Mouse (Mus musculus) spleen, postnatal 4 days (tissue): ENCODE measurements around the gene Tnfrsf26.
"Not testable (repeated sequence)": the region's sequence is repeated elsewhere in the genome, so short reads cannot be mapped to it uniquely, and the experiment has no call there.

Experiments used
- DNase-seq, 2 experiments: peaks; one replicate each; pipeline ENCODE4 v3.0.0; 2022; ENCODE audit warnings: low spot score in 2 of 2

Gene Tnfrsf26

DNA sequence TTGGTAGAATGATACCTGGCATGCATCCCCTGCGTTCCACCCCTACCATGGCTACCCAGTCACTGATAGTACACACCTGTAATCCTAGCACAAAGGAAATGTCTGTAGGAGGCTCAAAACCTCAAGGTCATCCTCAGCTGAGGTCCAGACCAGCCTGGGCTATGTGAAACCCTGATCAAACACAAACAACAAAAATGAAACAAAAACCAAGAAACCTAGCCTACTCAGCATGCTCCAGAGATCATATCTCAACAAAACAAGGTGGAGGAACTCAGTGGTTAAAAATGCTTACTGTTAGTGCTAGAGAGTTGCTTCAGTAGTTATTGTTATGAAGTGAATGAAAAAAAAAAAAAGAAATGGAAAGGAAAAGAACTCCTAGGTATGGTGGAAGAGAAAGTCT lies at the start of gene Tnfrsf26:
Gene Tnfrsf26 (minus strand): TSS at position 183 of the 400 bp plus-strand sequence.
- no peak for DNase-seq

DNA sequence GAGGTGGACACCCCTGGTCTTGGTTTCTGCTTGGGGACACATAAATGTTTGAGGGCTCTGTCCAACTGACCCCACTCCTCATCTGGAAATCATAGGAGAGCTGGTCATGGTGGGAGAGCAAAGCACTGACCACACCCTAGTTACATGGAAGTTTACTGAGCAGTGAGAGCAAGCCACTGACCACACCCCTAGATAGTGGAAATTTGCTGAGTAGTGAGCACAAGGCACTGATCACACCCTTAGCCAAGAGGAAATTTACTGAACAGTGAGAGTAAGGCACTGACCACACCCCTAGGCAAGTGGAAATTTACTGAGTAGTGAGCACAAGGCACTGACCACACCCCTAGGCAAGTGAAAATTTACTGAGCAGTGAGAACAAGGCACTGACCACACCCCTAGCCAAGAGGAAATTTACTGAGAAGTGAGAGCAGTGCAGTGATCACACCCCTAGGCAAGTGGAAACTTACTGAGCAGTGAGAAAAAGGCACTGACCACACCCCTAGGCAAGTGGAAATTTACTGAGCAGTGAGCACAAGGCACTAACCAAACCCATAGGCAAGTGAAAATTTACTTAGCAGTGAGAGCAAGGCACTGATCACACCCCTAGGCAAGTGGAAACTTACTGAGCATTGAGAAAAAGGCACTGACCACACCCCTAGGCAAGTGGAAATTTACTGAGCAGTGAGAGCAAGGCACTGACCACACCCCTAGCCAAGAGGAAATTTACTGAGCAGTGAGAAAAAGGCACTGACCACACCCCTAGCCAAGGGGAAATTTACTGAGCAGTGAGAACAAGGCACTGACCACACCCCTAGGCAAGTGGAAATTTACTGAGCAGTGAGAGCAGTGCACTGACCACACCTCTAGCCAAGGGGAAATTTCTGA lies 38.1 kb upstream of the Tnfrsf26 start:
- DNase-seq, result peak in 1 of 2 experiments; percentile 23

DNA sequence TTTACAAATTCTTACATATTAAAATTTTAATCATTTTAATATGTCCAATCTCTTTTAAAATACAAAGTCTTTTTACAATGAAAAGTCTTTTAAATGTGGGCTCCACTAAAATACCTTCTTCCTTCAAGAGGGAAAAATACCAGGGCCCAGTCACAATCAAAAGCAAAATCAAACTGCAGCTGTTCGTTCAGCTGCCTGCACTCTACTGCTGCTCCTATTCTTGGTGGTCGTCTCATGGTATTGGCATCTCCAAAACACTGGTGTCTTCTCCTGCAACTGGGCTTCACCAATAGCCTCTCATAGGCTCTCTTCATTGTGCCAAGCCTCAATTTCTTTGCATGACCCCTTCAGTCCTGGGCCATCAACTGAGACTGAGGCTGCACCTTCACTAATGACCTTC lies 34.9 kb upstream of the Tnfrsf26 start:
- peak in 1 of 2 experiments; percentile 43 for DNase-seq

DNA sequence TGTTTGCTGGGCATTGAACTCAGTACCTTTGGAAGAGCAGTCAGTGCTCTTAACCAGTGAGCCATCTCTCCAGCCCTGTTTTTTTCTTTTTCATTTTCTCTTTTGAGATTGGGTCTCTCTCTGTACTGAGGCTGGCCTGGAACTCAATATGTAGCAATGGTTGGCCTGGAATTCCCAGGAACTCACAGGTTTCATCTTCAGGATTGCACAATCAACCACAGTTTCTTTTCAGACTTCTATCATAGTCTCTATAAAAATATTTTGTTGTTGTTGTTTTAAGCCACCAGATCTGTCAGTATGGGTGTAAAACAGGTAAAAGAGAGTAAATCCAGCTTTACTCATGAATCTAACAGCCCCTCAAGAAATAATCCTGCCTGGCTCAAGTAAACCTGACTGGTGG lies 32.3 kb upstream of the Tnfrsf26 start:
- DNase-seq, result peak in 1 of 2 experiments; percentile 25

DNA sequence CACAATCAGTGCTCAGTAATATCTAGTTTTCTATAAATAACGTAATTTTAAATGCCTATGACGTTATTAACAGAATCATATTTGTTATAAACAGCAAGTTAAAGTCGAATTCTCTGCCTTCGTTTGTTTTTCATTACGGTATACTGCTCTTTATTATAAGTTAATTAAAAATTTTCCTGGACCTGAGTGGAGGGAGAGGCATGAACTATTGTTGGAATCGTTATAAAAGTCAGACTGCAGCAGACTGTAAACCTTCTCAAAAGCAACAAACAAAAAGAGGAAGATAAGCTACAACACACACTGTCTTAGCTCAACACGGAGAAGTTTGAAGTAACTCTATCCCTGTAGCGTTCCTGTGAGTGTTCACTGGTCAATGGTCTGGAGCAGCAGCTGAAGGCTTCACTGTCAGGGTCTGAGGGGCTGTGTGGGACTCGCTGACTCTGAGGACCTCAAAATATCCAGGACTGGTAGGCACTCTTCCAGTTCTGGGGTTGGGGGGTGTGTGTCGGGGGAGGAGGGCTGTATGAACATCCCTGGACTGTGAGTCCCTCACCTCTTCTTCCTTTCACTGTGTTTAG lies 21.3 kb upstream of the Tnfrsf26 start:
- DNase-seq, result peak in 1 of 2 experiments; percentile 62

DNA sequence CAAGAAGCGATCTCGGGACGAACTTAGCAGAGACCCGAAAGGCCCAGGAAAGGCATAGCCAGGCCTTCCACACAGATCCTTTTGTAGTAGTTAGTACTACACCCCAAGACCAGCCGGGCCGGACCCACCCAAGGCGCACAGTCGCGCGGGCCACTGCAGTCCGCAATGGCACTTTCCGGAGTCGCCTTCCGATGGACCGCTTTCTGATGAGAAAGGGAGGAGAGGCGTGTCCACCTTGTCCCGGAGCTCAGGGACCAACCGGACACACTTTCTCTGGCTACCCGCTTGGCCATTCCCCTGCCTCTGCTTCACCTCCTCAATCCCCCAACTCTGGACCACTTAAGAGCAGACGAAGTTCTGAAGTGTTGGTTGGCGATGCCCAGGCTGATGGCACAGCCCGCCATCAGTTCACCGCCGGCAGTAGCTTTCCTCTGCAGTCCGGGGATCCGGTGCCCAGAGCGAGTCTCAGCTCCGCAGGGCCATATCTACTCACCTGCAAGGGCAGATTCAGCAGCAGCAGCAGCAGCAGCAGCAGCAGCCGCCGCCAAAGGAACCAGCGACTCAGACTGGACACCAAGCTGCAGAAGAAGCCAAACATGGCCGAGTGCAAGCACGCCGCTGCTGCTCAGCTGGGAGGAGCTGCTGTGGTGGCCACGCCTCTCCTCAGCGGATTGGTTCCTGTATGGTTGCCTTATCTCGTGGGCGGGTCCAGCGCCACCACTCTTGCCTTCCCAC lies 20.7 kb upstream of the Tnfrsf26 start, which contains the start of gene Tnfrsf22:
Gene Tnfrsf22 (minus strand): TSS at position 628 of the 735 bp plus-strand sequence.
- peak; percentile 72 to 85 for DNase-seq

DNA sequence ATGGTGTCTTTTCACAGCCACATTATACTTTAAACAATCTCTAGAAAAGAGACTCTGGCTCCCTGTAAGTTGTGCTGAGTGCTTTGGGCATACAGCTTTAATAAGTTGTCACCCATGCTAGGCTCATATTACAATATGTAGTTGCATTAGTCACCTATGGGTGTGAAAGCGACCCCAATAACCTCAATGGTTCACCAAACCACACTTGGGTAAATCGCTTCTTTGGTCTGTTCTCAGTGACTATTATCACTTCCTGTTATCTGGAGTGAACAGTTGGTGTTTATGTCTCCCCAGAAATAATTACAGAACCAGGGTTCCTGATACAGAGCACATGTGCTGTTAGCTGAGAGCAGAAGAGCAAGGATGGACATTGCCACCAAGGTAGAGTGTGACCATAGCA lies 15.4 kb upstream of the Tnfrsf26 start:
- DNase-seq, result not testable (repeated sequence)

DNA sequence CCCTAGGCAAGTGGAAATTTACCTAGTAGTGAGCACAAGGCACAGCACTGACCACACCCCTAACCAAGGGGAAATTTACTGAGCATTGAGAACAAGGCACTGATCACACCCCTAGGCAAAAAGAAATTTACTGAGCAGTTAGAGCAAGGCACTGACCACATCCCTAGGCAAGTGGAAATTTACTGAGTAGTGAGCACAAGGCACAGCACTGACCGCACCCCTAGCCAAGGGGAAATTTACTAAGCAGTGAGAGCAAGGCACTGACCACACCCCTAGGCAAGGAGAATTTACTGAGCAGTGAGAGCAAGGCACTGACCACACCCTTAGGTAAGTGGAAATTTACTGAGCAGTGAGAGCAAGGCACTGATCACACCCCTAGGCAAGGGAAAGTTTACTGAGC lies 8.2 kb upstream of the Tnfrsf26 start:
- no peak for DNase-seq

DNA sequence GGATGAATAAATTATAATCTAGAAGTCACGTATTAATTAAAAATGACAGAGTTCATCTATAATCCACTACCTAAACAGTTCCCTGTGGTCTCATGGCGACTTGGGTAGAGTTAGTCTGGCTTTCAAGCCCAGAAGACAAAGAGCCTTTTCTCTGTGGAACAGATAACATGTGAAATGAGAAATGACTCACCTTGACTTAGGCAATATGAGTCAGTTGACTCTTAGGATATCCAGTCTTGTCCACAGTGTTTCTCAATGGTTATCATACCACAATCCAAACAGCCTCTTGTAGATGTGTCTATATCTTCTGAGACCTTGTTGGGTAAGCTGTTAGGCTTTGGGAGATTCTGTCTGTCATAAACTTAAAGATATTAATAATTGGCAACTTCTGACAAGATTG lies 3.0 kb upstream of the Tnfrsf26 start:
- DNase-seq, result no peak

DNA sequence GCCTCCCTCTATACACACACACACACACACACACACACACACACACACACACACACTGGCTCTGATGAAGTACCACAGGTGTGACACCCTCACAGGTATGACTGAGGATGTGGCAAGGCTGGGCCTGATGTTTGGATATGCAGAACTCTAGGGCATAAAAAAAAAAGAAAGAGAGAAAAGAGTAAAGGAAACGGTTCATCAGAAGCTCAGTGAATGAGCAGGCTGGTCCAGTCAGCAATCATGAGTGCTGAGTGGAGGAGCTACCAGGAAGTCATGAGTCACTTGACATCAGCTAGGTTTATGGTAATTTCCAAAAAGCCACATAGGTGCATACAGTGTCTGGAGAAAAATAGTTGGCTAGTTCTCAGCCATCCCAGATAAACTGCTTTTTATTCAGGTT lies 979 bp upstream of the Tnfrsf26 start:
- no peak for DNase-seq

DNA sequence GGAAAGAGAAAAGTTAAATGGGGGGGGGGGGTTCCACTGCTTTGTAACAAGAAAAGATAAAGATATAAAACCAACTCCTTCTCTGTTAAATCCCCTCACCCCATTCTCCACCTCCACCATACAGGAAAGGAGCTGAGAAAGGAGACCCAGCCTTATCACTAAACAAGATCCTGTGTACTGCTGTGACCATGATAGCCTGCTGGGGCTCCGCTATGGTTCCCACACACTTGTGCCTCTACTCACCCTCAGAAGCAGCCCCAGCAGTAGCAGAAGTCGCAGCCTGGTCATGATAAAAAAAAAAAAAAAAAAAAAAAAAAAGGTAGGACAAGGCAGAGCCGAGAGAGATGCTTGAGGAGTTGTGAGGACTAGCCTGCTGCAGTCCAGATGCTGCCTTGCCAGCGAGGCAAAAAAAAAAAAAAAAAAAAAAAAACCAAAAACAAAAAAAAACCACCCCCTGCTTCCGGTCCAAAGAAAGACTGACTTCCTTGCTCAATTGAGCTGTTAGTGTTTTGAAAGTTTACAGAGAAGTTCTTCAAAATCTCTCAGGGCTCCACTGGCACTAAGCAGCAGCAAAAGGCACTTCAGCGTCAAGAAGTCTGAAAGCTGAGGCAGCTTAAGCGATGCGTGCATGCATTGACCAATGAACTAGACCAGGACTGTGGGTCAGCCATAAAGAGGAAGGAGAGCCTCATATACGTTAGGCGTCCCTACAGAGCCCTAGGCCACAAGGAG lies 801 bp downstream of the Tnfrsf26 start:
- DNase-seq, result peak in 1 of 2 experiments; percentile 66

DNA sequence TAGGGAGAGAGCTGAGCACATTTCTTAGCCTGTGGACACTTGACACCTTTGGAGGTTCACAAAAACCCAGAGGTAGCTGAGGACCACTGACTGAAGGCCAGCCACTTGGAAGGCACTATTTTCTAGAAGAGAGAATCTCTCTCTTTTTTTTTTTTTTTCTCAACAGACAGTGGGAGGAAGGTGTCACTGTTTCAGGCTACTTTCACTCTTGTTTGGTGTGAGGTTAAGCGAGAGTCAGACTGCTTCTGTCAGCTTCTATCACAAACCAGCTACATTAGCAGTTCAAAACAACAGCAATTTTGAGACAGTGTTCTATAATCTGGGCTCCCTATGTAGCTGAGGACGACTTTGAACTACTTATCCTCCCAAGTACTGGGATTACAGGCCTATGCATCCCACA lies 2.3 kb downstream of the Tnfrsf26 start:
- DNase-seq, result no peak

DNA sequence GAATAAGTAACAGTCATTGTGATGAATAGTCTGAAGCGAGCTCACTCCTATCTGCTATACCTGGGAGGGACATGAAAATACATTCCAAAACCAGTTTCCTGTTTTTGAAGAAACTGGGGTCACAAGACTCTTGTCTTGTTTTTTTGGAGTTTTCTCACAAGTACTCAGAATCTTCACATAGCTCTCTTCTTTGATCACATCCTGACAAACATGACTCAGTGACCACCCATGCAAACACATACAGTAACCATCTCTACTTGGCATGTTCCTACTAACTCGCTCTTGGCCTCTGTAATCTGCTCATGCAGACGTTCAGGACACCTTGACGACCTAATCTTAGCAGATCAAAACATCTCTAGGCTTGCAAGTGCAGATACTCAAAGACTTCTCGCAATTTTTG lies 3.4 kb downstream of the Tnfrsf26 start:
- DNase-seq, result no peak

DNA sequence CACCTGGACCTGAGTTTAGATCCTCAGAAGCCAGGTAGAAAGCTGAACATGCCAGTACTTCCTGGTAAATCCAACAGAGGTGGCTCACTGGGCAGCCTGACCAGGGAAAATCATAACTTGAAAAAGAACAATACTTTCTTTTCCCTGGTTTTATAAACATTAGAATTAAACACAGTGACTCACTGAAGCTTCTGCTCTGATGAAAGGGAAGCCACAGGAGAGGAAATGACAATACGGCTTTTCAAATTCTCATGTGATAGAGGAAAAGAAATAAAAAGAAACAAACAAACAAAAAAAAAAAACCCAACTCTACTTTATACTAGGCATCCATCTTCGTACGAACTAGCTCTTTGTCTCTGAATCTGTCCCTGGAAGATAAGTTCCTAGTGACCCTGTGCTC lies 4.0 kb downstream of the Tnfrsf26 start:
- no peak for DNase-seq

DNA sequence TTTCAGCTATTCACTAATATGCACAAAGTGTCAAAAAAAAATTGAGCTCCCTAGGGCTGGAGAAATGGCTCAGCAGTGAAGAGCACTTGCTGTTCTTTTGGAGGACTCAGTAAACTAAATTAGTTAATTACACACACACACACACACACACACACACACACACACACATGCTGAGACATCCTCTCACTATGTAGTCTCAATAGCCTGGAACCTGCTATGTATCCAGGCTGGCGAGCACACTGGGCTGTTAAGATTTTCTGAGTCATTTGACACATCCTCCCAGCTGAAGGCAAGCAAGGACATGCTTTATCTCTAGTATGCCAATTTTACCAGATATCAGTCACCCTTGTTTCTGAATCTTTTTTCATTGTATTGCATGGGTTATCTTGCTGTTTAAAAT lies 7.6 kb downstream of the Tnfrsf26 start:
- DNase-seq, result no peak

DNA sequence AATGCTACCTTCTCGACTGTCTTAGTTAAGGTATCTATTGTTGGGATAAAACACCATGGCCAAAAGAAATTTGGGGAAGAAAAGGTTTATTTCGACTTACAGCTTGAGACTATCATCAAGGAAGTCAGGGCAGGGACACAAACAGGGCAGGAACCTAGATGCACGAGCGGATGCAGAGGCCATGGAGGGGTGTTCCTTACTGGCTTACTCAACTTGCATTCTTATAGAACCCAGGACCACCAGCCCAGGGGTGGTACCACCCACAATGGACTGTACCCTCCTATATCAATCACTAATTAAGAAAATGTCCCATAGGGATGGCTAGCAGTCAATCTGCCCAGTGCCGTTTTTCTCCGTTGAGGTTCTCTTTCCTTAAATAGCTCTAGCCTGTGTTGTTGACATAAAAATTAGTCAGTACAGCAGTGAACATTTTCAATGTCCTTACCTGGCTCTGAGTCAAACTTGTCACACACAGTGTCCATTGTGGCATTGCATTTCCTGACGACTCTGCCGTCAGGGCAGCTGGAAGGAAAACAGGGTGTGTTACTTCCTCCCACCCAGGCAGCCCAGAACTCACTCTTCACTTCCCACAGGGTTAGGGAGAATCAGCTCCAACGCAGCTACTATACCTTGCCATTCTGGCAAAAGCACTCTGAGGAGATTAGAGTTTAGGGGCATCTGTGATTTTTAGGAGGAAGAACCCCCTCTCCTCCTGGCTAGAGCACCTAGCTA lies 14.0 kb downstream of the Tnfrsf26 start:
- DNase-seq, result no peak

DNA sequence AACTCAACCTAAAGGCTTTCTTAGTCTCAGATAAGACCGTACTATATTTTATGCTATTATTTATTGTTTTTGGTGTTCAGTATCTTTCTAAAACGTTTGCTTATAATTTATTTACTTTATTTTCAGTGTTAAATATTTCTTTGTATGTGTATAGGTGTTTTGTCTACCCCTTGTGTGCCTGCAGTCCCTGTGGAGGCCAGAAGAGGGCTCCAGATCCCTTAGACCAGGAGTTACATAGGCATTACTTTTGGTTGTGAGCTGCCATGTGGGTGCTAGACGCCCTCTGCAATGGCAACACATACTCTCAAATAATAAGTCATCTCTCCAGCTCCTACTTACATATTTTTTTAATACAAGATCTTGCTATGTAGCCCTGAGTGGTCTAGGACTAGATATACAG lies 16.3 kb downstream of the Tnfrsf26 start:
- no peak for DNase-seq

DNA sequence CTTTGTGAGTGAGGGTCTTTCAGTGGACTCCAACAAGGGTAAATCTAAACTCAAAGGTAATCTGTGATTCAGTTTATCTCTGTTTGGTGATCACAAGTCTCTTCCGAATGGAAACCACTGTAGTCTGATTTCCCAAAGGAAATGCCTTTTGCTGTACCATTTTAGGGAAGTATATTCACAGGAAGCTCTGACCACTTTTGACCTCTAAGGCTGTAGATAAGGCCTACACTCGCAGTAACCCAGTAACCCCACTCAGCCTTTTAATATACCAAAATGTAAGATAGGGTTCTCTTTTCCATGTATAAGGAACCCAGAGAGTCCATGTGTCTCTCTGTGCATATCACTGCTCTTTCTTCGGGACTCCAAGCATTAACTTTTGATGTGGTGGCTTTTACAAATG lies 23.2 kb downstream of the Tnfrsf26 start:
- DNase-seq, result no peak

DNA sequence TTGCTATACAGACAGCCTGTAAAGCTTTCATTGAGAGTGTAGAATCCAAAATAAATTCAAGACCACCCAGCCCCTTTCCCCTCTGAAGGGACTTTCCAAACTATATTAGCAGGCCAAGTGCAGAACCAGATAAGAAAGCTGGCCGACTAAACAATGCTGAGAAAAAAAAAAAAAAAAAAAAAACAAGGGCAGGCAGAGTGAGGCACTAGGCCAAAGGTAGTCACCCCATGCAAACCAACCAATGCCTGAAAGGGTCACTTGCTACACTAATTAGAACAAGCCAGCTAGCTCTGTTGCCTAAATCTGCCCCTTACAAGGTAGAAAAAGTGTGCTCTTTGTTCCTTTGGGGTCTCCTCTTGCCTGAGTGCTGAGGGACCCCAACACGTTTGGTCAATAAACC lies 23.6 kb downstream of the Tnfrsf26 start:
- DNase-seq, result no peak

DNA sequence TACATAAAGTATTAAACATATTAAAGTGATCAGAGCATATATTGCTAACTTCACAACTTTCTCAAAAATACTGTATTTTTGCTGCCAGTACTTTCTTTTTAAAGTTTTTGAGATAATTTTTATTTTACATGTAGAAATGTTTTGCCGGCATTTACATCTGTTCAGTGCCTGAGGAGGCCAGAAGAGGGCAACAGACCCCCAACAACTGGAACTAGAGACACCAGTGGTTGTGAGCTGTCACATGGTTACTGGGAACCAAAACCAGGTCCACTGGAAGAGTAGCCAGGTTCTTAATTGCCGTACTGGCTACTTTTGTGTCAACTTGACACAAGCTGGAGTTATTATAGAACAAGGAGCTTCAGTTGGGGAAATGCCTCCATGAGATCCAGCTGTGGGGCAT lies 26.8 kb downstream of the Tnfrsf26 start:
- no peak for DNase-seq

DNA sequence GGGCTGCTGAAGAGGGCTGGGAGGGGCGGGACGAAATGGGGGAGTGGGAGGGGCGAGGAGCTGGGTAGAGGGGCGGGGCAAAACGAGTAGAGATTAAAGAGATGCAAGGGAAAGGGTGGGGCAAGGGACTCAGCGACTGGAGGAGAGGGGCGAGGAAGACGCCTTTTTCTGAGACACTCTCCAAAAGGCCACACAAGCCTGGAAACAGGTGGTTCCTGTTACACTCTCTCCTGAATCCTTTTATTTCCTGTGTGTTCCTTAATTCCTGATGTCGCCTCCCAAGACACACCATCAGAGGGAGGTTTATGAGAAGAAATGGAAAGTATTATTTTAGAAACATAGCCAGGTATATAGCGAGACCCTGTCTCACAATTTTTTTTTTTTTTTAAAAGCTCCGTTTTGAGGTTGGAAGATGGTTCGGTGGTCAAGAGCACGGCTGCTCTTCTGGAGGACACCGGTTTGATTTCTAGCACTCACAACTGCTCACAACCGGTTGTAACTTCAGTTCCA lies 28.2 kb downstream of the Tnfrsf26 start:
- DNase-seq, result no peak
